Mouse (Mus musculus) bone marrow macrophage, adult 2 months (primary cell): Measurements from ENCODE around the gene Cd4.

Experiments
- CTCF ChIP-seq: IDR thresholded peaks from 2 replicates; pipeline ENCODE4 v1.5.1; 2012; ENCODE audit warnings: low read depth, mild to moderate bottlenecking, low read length, moderate library complexity
- POLR2A ChIP-seq: IDR thresholded peaks from 2 replicates; pipeline ENCODE4 v1.6.1; 2012; ENCODE audit warnings: mild to moderate bottlenecking, low read depth, low read length, borderline replicate concordance

- TF ChIP-seq CTCF: no peak
- no peak for TF ChIP-seq POLR2A
These were observed 23.7 kb upstream of the Cd4 start, which contains the start of gene Lag3 for GRCm38 (mm10) chr6:124911533-124912218.
